Mouse (Mus musculus): Measurements from ENCODE around the gene Pik3r5. TPM values are rescaled to one million over a fixed set of nuclear protein-coding genes. Genes with fewer than 3 reads are reported as not detected.

Pik3r5 gene
- total and polyA plus RNA-seq, 3 experiments, result 3.5 to 9.4 (median 5.7) TPM

GRCm38 (mm10) chr11:68488256-68488824, 56.4 kb downstream of the Pik3r5 start (continued):
- TF ChIP-seq GABPA (IDR thresholded peaks at IDR 0.05; ENCODE audit: insufficient replicate concordance, low read depth, low read length) (no peak), MEF2A (IDR thresholded peaks at IDR 0.05; ENCODE audit: borderline replicate concordance, low read depth, low read length) (no peak)

DNA sequence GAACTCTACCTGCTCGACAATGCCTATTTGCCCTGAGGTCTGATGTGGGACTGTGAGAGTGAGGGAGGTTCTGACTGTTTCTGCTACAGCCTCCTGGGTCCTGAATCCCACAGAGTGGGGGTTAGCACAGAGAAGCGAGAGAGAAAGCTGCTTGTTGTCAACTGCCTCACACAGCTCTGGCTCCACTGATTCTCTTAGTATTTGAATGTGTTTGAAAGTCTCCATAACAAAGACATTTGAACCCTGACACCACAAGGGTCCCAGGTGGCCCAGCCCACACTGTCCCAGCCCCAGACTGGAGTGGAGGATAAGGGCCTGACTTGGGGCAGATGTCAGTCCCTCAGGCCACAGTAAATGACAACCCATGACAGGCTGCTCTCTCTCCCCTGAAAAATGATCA, 57.3 kb downstream of the Pik3r5 start:
- peaks cover 13 to 70% of the 10 kb centered on the region in 2 experiments for H3K4me1 ChIP-seq (ENCODE audit: control insufficient read depth in 1 of 2, insufficient read depth in 2 of 2)
- DNase-seq (ENCODE audit: extremely low read depth), result no peak
- TF ChIP-seq ELF1 (IDR thresholded peaks at IDR 0.05; ENCODE audit: low read depth, low read length), result no peak
- no peak for TF ChIP-seq E2F4 (IDR thresholded peaks at IDR 0.05; ENCODE audit: insufficient replicate concordance, low read depth, low read length)
- no peak for TF ChIP-seq ZNF384 (IDR thresholded peaks at IDR 0.05; ENCODE audit: low read depth, low read length)
- no peak for TF ChIP-seq POLR2AphosphoS2 (IDR thresholded peaks at IDR 0.05; ENCODE audit: low read depth, low read length)
- no peak for TF ChIP-seq ZKSCAN1 (IDR thresholded peaks at IDR 0.05; ENCODE audit: borderline replicate concordance, low read depth, low read length)
- no peak for TF ChIP-seq HCFC1 (IDR thresholded peaks at IDR 0.05; ENCODE audit: low read depth, low read length)
- TF ChIP-seq MAZ (IDR thresholded peaks at IDR 0.05; ENCODE audit: low read depth, low read length), result no peak
- TF ChIP-seq CTCF (conservative IDR thresholded peaks at IDR 0.05 in 1 of 2, IDR thresholded peaks at IDR 0.05 in 1 of 2; ENCODE audit: low read depth in 2 of 2, low read length in 2 of 2), result no peak
- TF ChIP-seq MXI1 (IDR thresholded peaks at IDR 0.05; ENCODE audit: low read depth, low read length), result no peak
- TF ChIP-seq UBTF (IDR thresholded peaks at IDR 0.05; ENCODE audit: low read depth, low read length), result no peak
- TF ChIP-seq JUN (IDR thresholded peaks at IDR 0.05; ENCODE audit: insufficient read depth, low read depth, low read length), result no peak
- no peak for TF ChIP-seq BHLHE40 (IDR thresholded peaks at IDR 0.05; ENCODE audit: low read depth, low read length)
- H3K4me2 ChIP-seq (ENCODE audit: insufficient read depth, low read depth, poor library complexity, severe bottlenecking), result no peak overlapping the region
- no peaks in the 10 kb centered on the region for H3K79me2 ChIP-seq (replicated peaks; ENCODE audit: control insufficient read depth, extremely low read depth, insufficient read depth, poor library complexity, severe bottlenecking)
- no peaks in the 10 kb centered on the region for H3K27me3 ChIP-seq (replicated peaks)
- no peak overlapping the region for H3K9ac ChIP-seq (ENCODE audit: insufficient read depth, low read depth)
- H3K27ac ChIP-seq (ENCODE audit: insufficient read depth, low read depth), result no peak overlapping the region
- dilution Hi-C loops (cut with MboI; ENCODE audit: extremely low pct_ligation_motif_present, extremely low pct_unique_long_range_greater_than_20kb, low sequenced_read_pairs) (no loop called here), in situ Hi-C loops (cut with MboI; ENCODE audit: low pct_ligation_motif_present, low pct_unique_long_range_greater_than_20kb, low sequenced_read_pairs) (no loop called here)
- peaks cover 0 to 45% of the 10 kb centered on the region in 2 experiments for H3K36me3 ChIP-seq (replicated peaks in 1 of 2; ENCODE audit: control insufficient read depth in 1 of 2, insufficient read depth in 1 of 2, low read length in 1 of 2)
- no peaks in the 10 kb centered on the region for H3K9me3 ChIP-seq (replicated peaks; ENCODE audit: low read length)
- no peak overlapping the region for H3K4me3 ChIP-seq (replicated peaks in 1 of 3; ENCODE audit: low read depth in 2 of 3, low read length in 2 of 3, poor library complexity in 1 of 3)

DNA sequence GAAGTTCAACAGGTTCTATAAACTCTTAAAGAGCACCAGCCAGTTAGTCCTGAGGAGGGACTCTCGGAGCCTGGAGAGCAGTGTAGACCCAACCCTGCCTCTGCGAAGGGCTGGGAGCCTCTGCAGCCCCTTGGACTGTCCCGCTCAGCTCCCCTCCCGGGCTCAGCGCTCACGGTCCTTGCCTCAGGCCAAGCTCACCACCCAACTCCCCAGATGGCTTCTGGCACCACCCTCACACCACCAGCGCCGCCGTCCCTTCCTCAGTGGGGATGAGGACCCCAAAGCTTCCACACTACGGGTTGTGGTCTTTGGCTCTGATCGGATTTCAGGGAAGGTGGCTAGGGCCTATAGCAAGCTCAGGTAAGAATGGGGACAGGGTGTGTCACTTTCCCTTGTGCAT, 60.7 kb downstream of the Pik3r5 start:
- no peak overlapping the region for H3K27ac ChIP-seq (ENCODE audit: insufficient read depth, low read depth)
- in situ Hi-C loops (cut with MboI; ENCODE audit: low pct_ligation_motif_present, low pct_unique_long_range_greater_than_20kb, low sequenced_read_pairs) (no loop called here), dilution Hi-C loops (cut with MboI; ENCODE audit: extremely low pct_ligation_motif_present, extremely low pct_unique_long_range_greater_than_20kb, low sequenced_read_pairs) (no loop called here)
- no peak overlapping the region for H3K4me3 ChIP-seq (replicated peaks in 1 of 3; ENCODE audit: low read depth in 2 of 3, low read length in 2 of 3, poor library complexity in 1 of 3)
- TF ChIP-seq JUND (conservative IDR thresholded peaks at IDR 0.05; ENCODE audit: low read depth, low read length) (no peak), CHD1 (IDR thresholded peaks at IDR 0.05; ENCODE audit: low read depth, low read length) (no peak), TBP (conservative IDR thresholded peaks at IDR 0.05; ENCODE audit: low read depth, low read length) (no peak), NELFE (IDR thresholded peaks at IDR 0.05; ENCODE audit: low read depth, low read length) (no peak), E2F4 (IDR thresholded peaks at IDR 0.05; ENCODE audit: insufficient replicate concordance, low read depth, low read length) (no peak), MYC (IDR thresholded peaks at IDR 0.05; ENCODE audit: low read depth, low read length) (no peak), KAT2A (IDR thresholded peaks at IDR 0.05; ENCODE audit: insufficient replicate concordance, low read length) (no peak)
- no peaks in the 10 kb centered on the region for H3K9me3 ChIP-seq (replicated peaks; ENCODE audit: low read length)
- no peaks in the 10 kb centered on the region for H3K79me2 ChIP-seq (replicated peaks; ENCODE audit: control insufficient read depth, extremely low read depth, insufficient read depth, poor library complexity, severe bottlenecking)
- no peaks in the 10 kb centered on the region for H3K27me3 ChIP-seq (replicated peaks)
- peaks cover 12 to 64% of the 10 kb centered on the region in 2 experiments for H3K4me1 ChIP-seq (ENCODE audit: control insufficient read depth in 1 of 2, insufficient read depth in 2 of 2)
- no peak overlapping the region for H3K9ac ChIP-seq (ENCODE audit: insufficient read depth, low read depth)
- H3K4me2 ChIP-seq (ENCODE audit: insufficient read depth, low read depth, poor library complexity, severe bottlenecking), result no peak overlapping the region
- DNase-seq (ENCODE audit: extremely low read depth), result no peak
- H3K36me3 ChIP-seq (replicated peaks in 1 of 2; ENCODE audit: control insufficient read depth in 1 of 2, insufficient read depth in 1 of 2, low read length in 1 of 2), result peaks cover 0 to 53% of the 10 kb centered on the region in 2 experiments

Data from CH12.LX (cell line).